Mouse (Mus musculus) ES-CJ7 (cell line): ENCODE results near the gene Samm50.
"Not testable (repeated sequence)": the region's sequence is repeated elsewhere in the genome, so short reads cannot be mapped to it uniquely, and the experiment has no call there.

Source experiments
- DNase-seq: peaks from one replicate; pipeline ENCODE4 v3.0.0; 2011; ENCODE audit warnings: low read depth, low spot score

Gene Samm50

DNA sequence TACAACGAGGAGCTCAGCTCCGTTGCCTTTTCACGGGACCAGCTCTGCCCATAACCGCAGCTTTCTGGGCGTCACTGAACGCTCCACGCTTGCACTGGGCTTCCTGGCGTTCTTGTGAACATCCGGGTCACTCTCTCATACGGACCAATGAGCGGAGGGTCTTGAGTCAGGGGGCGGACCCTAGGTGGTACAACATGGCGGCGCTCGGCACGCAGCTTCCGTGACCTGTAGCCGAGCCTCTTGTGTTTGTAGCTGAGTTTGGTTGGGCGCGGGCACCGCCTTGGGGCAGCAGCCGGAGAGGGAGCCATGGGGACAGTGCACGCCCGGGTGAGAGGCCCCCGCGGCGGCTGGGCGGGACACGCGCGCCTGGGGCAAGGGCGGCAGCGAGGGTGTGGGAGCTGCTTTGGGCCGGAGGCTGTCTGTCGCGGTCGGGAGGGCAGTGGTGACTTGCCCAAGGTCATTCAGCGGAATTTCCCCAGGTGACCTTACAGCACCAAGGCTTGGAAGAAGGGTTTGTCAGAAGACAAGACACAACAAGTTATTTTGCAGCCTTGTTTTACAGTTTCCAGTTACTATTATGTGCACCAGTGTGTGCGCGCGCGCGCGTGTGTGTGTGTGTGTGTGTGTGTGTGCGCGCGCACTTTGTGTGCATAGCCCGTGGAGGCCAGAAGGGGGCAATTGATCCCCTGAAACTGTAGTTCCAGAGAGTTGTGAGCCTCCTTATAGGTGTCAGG is at the start of gene Samm50:
Gene Samm50, plus strand, starts transcription at position 184 of the 734 bp plus-strand sequence.
- DNase-seq, result peak; percentile 99

DNA sequence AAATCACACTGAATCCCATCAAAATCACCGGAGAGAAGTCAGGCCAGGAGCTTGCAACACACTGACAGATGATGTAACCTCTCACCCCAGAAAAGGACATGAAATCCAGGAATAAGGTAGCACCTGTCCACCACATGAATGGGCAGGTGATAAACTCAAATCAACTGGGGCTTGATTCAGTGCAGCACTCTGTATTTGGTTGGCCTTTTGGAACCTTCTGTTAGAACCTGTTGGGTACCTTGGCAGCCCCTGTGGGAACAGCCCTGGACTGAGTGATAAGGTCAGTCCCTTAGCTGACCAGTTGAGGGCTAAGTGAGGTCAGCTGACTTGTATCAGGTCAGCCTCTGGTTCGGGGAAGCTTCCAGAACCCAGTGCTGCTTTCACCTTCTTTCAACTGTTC is 35.9 kb upstream of the Samm50 start:
- DNase-seq, result no peak

GRCm38 (mm10) chr15:84157530-84157929 is 34.5 kb upstream of the Samm50 start:
- not testable (repeated sequence) for DNase-seq

DNA sequence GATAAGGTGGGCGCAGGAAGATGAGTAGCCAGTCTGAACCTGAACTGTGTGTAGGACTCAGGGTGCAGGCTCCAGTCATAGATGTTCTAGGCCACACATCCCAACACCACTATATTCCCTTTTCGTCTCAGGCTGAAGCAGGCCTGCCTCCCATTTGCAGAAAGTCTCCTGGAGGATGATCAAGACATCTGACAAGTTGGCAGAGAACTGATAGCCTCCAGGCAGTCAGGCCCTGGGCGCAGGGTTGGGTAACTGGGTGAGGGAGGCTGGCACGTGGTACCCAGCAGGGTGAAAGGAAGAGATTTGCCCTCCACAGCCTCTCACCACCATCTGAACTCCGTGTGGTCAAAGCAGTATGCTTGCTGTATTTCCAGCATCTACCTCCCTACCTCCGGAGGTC is 30.2 kb upstream of the Samm50 start:
- no peak for DNase-seq

- no peak for DNase-seq
Measured at GRCm38 (mm10) chr15:84166818-84167217, 25.2 kb upstream of the Samm50 start.

GRCm38 (mm10) chr15:84167600-84167999 is 24.4 kb upstream of the Samm50 start, which contains the start of gene Pnpla3:
Gene Pnpla3, plus strand, starts transcription at chr15:84167837.
- peak; percentile 97 for DNase-seq

- DNase-seq, result peak; percentile 44
Measured at GRCm38 (mm10) chr15:84168170-84169161, 23.6 kb upstream of the Samm50 start.

DNA sequence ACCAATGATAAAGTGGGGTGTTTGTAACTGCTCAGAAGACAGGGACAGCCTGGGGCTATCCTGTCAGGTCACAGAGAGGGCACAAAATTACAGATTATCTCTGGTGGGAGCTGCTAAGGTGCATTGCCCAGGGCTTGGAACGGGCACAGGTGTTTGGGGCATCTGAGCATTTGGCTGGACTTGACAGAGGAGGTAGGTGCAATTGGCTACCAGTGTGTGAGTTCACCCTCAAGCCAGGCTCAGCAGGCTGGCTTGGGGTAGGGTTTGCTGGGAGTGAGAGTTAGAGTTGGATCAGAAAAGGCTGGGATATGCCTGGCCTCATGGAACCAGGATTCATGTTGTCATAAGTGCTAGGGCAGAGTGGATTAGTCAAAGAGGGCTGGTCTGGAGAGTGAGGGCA is 22.5 kb upstream of the Samm50 start:
- DNase-seq, result no peak

- peak; percentile 38 for DNase-seq
Measured at GRCm38 (mm10) chr15:84171166-84171565, 20.9 kb upstream of the Samm50 start.

- DNase-seq, result no peak
Measured at GRCm38 (mm10) chr15:84178733-84179132, 13.3 kb upstream of the Samm50 start.

DNA sequence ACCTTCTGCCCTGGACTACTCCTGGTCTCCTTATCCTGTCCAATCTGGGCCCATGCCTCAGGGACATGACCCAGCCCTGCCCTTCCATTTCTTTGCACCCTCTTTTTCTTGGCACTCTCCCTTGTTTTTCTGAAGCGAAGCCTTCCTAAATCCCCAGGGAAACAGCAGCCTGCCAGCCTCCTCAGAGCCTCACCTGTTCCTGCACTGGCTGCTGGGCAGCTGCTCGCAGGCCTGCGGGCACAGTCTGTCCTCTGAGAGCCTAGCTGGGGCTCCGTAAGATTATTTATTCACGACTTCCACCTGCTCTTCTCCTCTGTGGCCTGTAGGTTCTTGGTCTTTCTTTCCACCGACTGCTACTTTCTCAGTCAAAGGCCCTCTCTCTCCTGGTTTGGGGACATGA is 10.0 kb upstream of the Samm50 start:
- DNase-seq, result no peak

DNA sequence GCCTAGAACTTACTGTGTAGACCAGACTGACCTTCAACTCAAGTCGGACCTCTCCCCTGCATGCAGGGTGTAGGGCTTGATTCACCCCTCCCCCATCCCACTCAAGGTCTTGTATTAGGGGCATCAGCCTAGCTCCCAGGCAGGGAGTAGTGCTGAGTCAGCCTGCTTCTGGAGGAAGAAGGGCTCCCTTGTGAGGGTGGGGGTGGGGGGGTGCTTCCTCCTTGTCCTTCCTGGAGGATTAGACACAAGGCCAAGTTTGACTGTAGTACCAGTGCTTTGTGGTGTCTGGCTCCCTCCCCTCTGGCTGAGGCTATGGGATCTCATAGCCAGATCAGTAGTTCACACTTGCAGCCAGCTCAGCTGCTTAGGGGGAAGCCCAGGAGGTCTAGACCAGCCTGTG is 8.1 kb upstream of the Samm50 start:
- peak; percentile 94 for DNase-seq

- peak; percentile 68 for DNase-seq
Measured at GRCm38 (mm10) chr15:84186196-84186595, 5.8 kb upstream of the Samm50 start.

- DNase-seq, result peak; percentile 69
Measured at GRCm38 (mm10) chr15:84188887-84189530, 3.0 kb upstream of the Samm50 start.

DNA sequence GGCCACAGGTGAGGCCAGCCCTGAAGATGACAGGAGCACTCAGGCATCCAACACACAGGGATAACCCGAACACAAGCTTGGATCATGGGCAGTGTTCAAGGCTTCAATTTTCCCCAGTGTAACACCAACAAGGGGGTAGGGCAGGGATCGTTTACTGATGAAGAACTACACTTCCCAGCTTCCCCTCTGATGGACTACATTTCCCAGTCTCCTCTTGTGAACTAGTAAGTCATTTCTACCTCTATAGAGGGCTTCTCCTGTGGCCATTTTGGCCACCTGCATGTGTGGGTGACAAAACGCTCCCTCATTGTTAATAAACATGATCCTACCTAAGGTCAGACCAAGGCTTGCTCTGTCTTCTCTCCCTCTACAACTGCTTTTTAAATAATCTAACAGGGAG is 2.2 kb upstream of the Samm50 start:
- peak; percentile 92 for DNase-seq

DNA sequence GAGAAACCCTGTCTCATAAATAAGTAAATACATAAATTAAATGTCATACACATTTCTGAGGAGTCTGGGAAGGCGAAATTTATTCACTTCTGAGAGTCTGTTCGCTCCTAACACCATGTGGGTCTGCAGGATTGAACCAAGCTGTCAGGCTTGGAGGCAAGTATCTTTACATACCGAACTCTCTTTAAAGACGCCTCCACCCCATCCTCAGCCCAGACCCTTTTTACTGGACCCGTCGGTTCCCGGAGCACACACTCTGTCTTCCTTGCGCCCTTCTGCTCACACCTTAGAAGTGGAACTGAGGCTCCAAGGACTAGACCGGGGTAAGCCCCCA is 350 bp upstream of the Samm50 start:
- no peak for DNase-seq

- no peak for DNase-seq
Measured at GRCm38 (mm10) chr15:84196486-84197165, 4.6 kb downstream of the Samm50 start.

DNA sequence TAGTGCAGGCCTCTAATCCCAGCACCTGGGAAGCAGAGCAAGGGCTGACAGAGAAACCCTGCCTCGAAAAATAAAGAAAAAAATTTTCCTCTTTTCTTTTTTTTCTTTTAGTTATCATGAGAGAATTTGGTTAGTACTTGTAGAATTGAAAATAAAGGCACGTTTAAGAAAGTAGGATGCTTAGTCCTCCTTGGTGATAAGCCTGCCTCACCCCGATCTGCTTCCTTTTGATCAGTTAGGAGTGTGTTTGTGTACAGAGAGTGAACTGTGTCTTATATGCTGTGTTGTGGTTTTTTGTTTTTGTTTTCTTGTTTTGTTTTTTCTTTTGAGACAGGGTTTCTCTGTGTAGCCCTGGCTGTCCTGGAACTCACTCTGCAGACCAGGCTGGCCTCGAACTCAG is 15.3 kb downstream of the Samm50 start:
- no peak for DNase-seq

DNA sequence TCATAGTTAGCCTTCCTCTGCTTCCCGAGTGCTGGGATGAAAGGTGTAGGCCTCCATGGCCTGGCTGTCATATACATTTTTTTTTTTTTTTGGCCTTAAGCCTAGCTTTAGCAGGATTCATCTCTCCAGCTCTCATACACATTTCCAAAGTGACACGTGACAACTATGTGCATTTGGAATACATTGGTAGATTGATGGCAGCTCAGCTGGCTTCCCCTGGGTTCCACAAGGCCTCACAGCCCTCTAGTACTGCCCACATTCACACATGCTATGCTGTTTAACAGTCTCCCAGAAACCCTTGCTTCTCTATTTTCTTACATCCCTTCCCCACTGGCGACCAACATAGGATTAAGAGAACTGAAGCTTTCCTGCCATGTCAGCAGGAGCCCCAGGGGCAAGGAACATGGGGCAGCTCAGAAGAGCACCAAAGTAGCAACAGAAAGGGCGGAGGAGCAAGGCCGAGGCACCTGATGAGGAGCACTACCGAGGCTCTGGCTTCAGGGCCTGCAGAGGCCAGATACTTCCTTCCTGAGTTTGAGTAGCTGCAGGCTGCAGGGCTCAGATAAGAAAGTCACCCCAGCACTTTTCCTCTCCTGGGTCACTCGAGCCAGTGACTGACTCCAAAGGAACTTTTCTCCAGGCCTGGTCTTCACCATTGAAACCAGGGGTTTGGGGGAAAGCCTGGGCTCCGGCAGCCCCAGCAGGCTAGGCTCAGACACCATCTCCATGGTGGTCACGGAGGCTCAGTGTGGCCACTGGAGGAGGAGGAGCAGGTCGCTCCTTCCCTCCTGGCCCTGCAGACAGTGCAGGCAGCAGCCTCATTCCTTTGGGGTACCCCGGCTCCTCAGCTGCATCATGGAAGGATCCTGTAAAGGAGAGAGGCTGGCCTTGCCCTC is 17.7 kb downstream of the Samm50 start:
- no peak for DNase-seq

GRCm38 (mm10) chr15:84210461-84210860 is 18.4 kb downstream of the Samm50 start:
- DNase-seq, result no peak

DNA sequence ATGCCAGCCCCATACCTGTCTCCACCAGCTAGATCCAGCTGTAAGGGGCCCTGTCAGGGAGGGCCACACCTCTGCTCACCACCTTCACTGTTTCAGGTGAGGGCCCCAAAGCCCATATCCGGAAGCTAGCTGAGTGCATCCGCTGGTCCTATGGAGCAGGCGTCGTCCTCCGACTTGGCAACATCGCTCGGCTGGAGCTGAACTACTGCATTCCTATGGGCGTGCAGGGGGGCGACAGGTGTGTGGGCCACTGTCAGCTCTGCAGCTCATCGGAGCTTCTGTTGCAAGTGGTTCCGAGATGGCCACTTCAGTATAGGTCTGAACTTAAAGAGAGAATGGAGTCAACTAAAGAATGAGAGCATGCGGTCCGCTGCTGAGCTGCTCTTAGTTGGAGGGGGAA is 18.9 kb downstream of the Samm50 start:
- no peak for DNase-seq
